Mouse (Mus musculus): ENCODE measurements around the gene Rabl6. TPM values are rescaled to one million over a fixed set of nuclear protein-coding genes. Genes with fewer than 3 reads are reported as not detected.
A peak's percentile ranks its signal among the peaks of the same experiment; 100 is the strongest.

Gene Rabl6
- polyA plus RNA-seq, 1 experiment from 2014 or later, result 69.8 TPM

DNA sequence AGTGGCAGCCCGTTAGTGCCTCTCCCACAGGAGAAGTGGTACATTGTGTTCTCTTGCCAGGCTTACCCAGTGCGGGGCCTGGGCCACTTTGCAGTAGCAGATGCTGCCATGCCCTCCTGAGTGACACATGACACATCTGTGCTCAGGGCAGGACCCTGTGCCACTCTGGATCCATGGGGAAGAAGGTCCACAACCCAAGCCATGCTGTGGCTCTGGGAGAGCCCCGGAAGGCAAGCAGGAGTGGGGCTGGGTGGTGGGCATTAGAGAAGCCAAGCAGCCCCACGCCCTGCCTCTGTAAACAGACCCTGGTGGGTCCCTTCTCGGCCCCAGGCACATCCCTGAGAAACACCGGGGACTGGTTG, 25.2 kb downstream of the Rabl6 start:
- Histone ChIP-seq H3K4me3 (ENCODE audit: low read length) (no peak overlapping the region), H3K36me3 (ENCODE audit: insufficient read depth, low read length) (peaks cover 40% of the 10 kb centered on the region), H3K27ac (ENCODE audit: low read length) (no peak overlapping the region), H3K9ac (replicated peaks; ENCODE audit: low read length) (no peak overlapping the region), H3K4me2 (replicated peaks; ENCODE audit: low read depth, low read length) (no peak overlapping the region), H3K4me1 (ENCODE audit: insufficient read depth, low read length) (peaks cover 36% of the 10 kb centered on the region), H3K9me3 (ENCODE audit: low read length) (no peaks in the 10 kb centered on the region), H3K27me3 (ENCODE audit: insufficient read depth, low read length) (peaks cover 31% of the 10 kb centered on the region)
- no peak for ATAC-seq (ENCODE audit: low FRiP score, low TSS enrichment)
- 82% methylated on average over 6 of the region's 6 CpGs for WGBS

DNA sequence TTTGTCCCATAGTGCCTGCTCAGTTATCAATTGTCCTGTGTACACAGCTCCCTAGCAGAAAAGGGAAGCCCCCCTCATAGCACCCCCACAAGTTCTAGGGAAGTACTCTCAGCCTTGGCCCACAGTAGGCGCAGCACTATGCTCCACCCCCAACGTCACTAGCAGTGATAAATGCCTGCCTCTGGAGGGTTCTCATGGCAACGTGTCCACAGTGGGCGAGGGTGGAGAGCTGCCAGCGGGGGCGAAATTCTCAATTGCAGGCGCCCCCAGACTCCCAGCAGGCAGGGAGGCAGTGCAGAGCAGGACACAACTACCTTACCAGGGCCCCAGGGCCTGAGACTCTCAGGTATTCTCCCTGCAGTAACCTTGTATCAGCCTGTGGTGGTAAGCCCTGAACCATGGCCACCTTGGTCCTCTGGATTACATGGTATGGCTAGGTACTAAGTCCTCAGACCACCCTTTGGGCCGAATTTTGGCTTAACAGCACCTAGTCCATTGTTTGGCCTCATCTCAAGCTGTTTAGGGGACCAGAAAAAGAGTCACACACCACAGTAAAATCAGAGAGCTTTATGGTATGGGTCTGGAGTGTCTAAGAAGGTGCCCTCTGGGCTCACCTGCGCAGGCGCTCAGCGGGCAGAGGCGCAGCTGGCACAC, 25.7 kb downstream of the Rabl6 start:
- peaks cover 36% of the 10 kb centered on the region for H3K27me3 ChIP-seq (ENCODE audit: insufficient read depth, low read length)
- H3K4me3 ChIP-seq (ENCODE audit: low read length), result no peak overlapping the region
- H3K9me3 ChIP-seq (ENCODE audit: low read length), result no peaks in the 10 kb centered on the region
- no peak overlapping the region for H3K27ac ChIP-seq (ENCODE audit: low read length)
- ATAC-seq (ENCODE audit: low FRiP score, low TSS enrichment), result no peak
- 48% methylated on average over 12 of the region's 12 CpGs for WGBS
- no peak overlapping the region for H3K4me2 ChIP-seq (replicated peaks; ENCODE audit: low read depth, low read length)
- H3K36me3 ChIP-seq (ENCODE audit: insufficient read depth, low read length), result peaks cover 36% of the 10 kb centered on the region
- H3K9ac ChIP-seq (replicated peaks; ENCODE audit: low read length), result no peak overlapping the region
- peaks cover 41% of the 10 kb centered on the region for H3K4me1 ChIP-seq (ENCODE audit: insufficient read depth, low read length)

DNA sequence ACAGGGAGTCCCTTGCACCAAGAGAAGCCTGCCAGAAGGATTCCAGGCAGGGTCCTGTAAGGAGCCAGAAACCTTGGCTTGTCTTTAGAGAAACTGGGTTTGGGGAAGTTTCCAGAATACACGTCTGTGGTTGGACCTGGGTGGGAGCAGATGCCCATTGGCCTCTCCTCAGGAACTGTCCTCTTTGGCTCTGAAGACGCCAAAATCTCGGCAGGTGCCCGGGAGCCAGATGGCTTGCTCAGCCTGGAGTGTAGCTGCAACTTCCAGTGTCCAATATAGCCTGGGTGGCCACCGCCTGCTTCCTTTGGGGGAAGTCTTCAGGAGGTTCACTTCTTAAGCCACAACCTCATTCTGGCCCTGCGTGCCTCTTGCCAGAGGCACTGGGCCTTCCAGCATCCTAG, 26.4 kb downstream of the Rabl6 start:
- Histone ChIP-seq H3K4me2 (replicated peaks; ENCODE audit: low read depth, low read length) (no peak overlapping the region), H3K36me3 (ENCODE audit: insufficient read depth, low read length) (peaks cover 29% of the 10 kb centered on the region), H3K9ac (replicated peaks; ENCODE audit: low read length) (no peak overlapping the region), H3K27ac (ENCODE audit: low read length) (no peak overlapping the region), H3K4me1 (ENCODE audit: insufficient read depth, low read length) (peaks cover 48% of the 10 kb centered on the region), H3K4me3 (ENCODE audit: low read length) (no peak overlapping the region), H3K9me3 (ENCODE audit: low read length) (no peaks in the 10 kb centered on the region), H3K27me3 (ENCODE audit: insufficient read depth, low read length) (peaks cover 43% of the 10 kb centered on the region)
- WGBS, result 32% methylated on average over 6 of the region's 6 CpGs
- no peak for ATAC-seq (ENCODE audit: low FRiP score, low TSS enrichment)

DNA sequence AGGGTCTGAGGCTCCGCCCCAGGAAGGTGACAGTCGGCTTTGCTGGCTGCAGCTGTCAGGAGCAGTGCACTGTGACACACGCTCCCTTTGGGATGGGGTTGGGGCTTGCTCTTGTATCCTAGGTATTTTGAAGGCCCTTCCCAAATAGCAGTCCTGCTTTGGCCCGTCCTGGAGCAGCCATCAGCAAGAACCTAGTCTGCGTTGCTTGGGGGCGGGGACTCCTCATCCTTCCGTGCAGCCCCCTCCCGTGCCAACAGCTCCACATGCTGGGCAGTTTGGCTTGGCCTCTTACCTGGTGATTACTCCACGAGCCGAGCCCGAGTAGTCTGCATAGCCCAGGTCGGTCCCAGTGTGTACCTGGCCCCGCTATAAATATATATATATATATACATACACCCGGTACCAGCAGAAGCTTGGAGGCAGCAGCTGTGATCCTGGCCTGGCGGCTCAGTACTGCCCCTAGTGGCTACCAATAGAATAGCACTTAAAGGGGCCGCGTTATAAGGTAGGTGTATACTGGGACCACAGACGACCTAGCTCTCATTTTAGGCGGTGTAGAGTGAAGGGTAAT, 26.9 kb downstream of the Rabl6 start, which contains the start of gene Ajm1:
Gene Ajm1 (minus strand): TSS at position 464 of the 571 bp plus-strand sequence.
- H3K36me3 ChIP-seq (ENCODE audit: insufficient read depth, low read length), result peaks cover 26% of the 10 kb centered on the region
- peak within 1 kb of the TSS; percentile 74 for H3K4me2 ChIP-seq (replicated peaks; ENCODE audit: low read depth, low read length)
- H3K9me3 ChIP-seq (ENCODE audit: low read length), result no peaks in the 10 kb centered on the region
- peak; percentile 60 for ATAC-seq (ENCODE audit: low FRiP score, low TSS enrichment)
- H3K4me1 ChIP-seq (ENCODE audit: insufficient read depth, low read length), result peaks cover 48% of the 10 kb centered on the region
- peak within 1 kb of the TSS; percentile 27 for H3K9ac ChIP-seq (replicated peaks; ENCODE audit: low read length)
- H3K27ac ChIP-seq (ENCODE audit: low read length), result no peak within 1 kb of the TSS
- peak within 1 kb of the TSS; percentile 42 for H3K4me3 ChIP-seq (ENCODE audit: low read length)
- WGBS, result 6% methylated on average over 19 of the region's 19 CpGs
- peaks cover 49% of the 10 kb centered on the region for H3K27me3 ChIP-seq (ENCODE audit: insufficient read depth, low read length)

DNA sequence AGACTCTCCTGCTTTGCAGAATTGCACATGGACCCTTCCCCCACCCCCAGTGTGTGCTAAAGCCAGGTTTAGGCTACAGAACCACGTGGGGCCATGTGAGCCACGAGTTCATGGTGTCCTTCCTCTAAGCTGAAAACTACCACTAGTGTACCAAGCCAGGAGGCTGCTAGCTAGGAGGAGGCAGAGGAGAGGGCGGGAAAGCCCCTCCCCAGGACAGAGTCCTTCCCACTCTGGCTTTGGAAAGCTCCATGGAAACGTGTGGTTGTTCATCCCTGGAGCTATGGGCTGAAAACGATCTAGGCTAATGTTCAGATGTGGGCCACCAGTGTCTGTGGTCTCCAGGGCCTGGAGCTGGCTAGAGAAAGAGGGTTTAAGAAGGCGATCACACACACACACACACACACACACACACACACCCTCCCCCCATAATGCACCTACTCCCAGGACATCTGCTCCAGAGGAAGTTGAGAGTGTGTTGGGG, 27.7 kb downstream of the Rabl6 start:
- H3K4me3 ChIP-seq (ENCODE audit: low read length), result no peak overlapping the region
- 50% methylated on average over 6 of the region's 6 CpGs for WGBS
- H3K27ac ChIP-seq (ENCODE audit: low read length), result no peak overlapping the region
- H3K4me2 ChIP-seq (replicated peaks; ENCODE audit: low read depth, low read length), result no peak overlapping the region
- peaks cover 55% of the 10 kb centered on the region for H3K27me3 ChIP-seq (ENCODE audit: insufficient read depth, low read length)
- ATAC-seq (ENCODE audit: low FRiP score, low TSS enrichment), result no peak
- H3K9me3 ChIP-seq (ENCODE audit: low read length), result no peaks in the 10 kb centered on the region
- H3K36me3 ChIP-seq (ENCODE audit: insufficient read depth, low read length), result peaks cover 24% of the 10 kb centered on the region
- H3K9ac ChIP-seq (replicated peaks; ENCODE audit: low read length), result no peak overlapping the region
- peaks cover 51% of the 10 kb centered on the region for H3K4me1 ChIP-seq (ENCODE audit: insufficient read depth, low read length)

DNA sequence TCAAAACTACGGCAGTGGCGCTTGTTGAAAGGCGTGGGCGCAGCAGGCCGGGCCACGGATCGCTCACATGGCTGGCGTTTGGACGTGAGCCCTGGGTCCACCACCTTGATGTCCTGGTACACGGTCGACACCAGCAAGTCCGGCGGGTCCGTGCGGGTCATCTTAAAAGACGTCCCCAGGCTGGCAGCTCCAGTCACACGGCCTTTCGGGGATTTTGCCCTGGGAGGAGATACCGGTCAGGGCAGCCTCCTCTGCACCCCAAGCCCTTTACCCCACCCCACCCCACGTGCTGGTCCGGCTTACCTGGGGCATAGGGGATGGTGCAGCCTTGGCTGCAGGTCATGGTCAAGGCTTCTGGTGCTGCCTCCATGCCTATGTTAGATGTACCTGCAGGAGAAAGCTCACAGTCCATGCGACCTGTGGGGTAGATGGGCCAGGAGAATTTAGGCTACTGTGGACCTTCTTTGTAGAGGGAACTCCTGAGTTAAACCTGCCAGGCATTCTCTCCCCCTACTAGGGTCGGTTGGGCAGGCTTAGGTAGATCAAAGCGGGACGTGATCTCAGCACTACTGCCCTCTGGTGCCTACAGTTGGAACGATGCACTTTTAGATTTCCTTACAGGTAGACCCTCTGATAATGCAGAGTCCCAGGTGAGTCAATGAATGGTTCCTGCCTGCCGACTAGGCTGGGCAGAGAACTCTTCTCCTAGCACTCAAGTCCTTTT, 28.4 kb downstream of the Rabl6 start:
- WGBS, result 5% methylated on average over 27 of the region's 27 CpGs
- H3K9ac ChIP-seq (replicated peaks; ENCODE audit: low read length), result no peak overlapping the region
- H3K36me3 ChIP-seq (ENCODE audit: insufficient read depth, low read length), result peaks cover 17% of the 10 kb centered on the region
- H3K27me3 ChIP-seq (ENCODE audit: insufficient read depth, low read length), result peaks cover 55% of the 10 kb centered on the region
- H3K4me2 ChIP-seq (replicated peaks; ENCODE audit: low read depth, low read length), result peak overlapping the region; percentile 46
- H3K9me3 ChIP-seq (ENCODE audit: low read length), result no peaks in the 10 kb centered on the region
- H3K4me1 ChIP-seq (ENCODE audit: insufficient read depth, low read length), result peaks cover 55% of the 10 kb centered on the region
- no peak overlapping the region for H3K27ac ChIP-seq (ENCODE audit: low read length)
- H3K4me3 ChIP-seq (ENCODE audit: low read length), result peak overlapping the region; percentile 29
- no peak for ATAC-seq (ENCODE audit: low FRiP score, low TSS enrichment)

DNA sequence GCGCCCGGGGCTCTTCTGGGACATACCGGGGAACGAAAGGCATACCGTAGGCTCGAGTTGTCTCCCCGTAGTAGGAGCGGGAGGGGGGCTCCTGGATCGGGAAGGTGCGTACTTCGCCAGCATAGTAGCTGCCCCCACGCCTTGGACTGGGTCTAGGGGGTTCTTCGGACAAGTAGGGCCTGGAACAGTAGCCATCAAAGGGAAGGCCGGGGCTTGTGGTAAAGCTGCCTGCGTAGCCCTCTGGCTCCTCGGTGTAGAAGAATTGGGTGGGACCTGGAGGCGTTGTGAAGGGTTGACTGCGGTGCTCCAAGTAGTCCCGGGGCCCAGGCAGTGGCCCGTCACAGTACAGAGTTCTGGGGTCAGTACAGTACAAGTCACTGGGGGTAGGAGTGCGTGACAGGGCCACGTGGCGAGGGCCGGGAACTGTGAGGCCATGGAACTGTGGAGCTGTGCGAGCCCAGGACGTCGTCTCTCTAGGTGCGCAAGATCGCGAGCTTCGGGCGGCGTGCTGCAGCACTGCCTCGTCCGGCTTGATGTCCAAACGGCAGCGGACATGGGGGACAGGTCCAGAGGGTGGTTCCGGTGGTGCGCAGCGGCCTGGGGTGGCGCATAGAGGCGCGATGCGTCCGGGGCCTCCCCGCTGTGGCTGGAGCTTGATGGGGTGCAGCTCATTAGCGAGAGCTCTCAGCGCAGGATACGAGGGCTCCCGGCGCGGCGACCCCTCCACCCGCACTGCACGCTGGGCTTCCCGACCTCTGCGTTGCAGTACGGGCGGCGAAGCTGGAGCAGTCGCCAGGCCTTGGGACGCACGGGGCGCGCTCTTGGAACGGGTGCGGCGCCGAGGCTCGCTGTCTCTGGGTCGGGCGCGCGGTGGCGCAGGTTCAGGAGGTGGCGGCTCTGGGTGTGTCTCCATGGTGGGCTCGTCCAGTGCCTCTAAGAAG, 29.3 kb downstream of the Rabl6 start:
- Histone ChIP-seq H3K9me3 (ENCODE audit: low read length) (no peaks in the 10 kb centered on the region), H3K36me3 (ENCODE audit: insufficient read depth, low read length) (peaks cover 9% of the 10 kb centered on the region; the same call in 1 of the 2 replicates), H3K27me3 (ENCODE audit: insufficient read depth, low read length) (peaks cover 55% of the 10 kb centered on the region), H3K27ac (ENCODE audit: low read length) (no peak overlapping the region), H3K9ac (replicated peaks; ENCODE audit: low read length) (no peak overlapping the region), H3K4me2 (replicated peaks; ENCODE audit: low read depth, low read length) (peak overlapping the region; percentile 46), H3K4me1 (ENCODE audit: insufficient read depth, low read length) (peaks cover 57% of the 10 kb centered on the region), H3K4me3 (ENCODE audit: low read length) (peak overlapping the region; percentile 29)
- no peak for ATAC-seq (ENCODE audit: low FRiP score, low TSS enrichment)
- WGBS, result 6% methylated on average over 77 of the region's 77 CpGs

DNA sequence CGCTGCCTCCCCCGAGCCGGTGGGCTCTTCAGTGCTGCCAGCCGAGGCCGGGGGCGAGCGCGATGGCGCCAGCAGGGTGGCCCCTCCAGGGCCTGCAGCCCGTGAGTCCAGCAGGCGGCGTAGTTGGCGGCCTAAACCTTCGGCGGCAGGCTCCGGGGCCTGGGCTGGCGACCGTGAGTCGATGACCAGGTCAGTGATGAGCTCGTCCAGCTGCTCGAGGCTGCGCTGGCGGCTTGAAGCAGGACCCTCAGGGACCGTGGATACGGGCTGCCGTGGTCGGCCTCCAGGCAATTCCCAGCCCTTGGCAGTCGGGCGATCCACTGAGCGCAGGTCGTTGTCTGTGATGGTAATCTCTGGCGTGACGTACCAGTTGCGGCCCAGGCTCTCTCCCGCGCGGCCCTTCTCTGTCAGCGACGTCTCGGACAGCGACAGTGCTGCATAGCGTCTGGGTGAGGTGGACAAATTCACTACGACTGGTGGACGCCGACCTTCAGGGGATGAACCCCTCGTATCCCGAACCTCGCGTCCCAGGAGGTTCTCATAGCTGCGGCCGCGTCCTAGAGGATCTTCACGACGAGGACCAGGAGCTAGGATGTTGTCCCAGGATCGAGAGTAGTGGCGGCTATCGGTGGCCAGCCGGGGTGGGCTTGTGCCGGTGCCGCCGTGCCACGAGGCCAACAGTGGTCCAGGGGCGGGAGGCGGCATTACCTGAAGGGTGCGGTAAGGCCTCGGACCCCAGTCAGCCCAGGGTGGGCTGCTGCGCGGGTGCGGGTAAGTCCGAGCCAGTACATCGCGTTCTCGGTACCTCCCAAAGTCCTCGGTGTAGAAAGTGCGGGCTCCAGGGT, 30.1 kb downstream of the Rabl6 start:
- WGBS, result 4% methylated on average over 75 of the region's 75 CpGs
- Histone ChIP-seq H3K4me3 (ENCODE audit: low read length) (peak overlapping the region; percentile 29), H3K36me3 (ENCODE audit: insufficient read depth, low read length) (no peaks in the 10 kb centered on the region), H3K9ac (replicated peaks; ENCODE audit: low read length) (peak overlapping the region; percentile 52), H3K27me3 (ENCODE audit: insufficient read depth, low read length) (peaks cover 55% of the 10 kb centered on the region), H3K4me1 (ENCODE audit: insufficient read depth, low read length) (peaks cover 66% of the 10 kb centered on the region), H3K27ac (ENCODE audit: low read length) (no peak overlapping the region), H3K4me2 (replicated peaks; ENCODE audit: low read depth, low read length) (peak overlapping the region; percentile 50), H3K9me3 (ENCODE audit: low read length) (no peaks in the 10 kb centered on the region)
- no peak for ATAC-seq (ENCODE audit: low FRiP score, low TSS enrichment)

Data from kidney, embryonic 16.5 days (tissue).